Mouse (Mus musculus) liver, adult (tissue): ENCODE results near the gene Bpi.

Source experiments
- GATA4 ChIP-seq: IDR thresholded peaks from 2 replicates; pipeline ENCODE4 v1.6.1; 2014; ENCODE audit warnings: mild to moderate bottlenecking, low read length; ENCODE audit not compliant: insufficient replicate concordance

Bpi gene

DNA sequence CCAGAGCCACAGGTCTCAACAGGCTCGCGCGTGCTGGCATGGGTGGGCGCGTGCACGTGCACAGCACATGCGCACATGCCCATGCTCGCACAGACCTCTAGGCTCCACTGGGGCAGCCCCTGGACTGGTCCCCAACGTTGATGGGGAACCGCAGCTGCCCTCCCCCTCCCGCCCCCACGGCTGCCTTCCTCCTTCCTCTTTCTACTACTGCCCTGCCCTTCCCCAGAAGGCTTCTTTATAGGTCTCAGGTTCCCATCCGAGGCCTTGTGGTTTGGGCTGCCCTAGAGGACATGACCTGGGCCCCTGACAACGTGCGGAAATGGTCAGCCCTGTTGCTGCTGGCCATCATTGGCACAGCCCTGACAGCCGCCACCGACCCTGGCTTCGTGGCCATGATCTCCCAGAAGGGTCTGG lies at the start of gene Bpi:
Gene Bpi, plus strand, starts transcription at position 90 of the 414 bp plus-strand sequence.
- TF ChIP-seq GATA4, result no peak

DNA sequence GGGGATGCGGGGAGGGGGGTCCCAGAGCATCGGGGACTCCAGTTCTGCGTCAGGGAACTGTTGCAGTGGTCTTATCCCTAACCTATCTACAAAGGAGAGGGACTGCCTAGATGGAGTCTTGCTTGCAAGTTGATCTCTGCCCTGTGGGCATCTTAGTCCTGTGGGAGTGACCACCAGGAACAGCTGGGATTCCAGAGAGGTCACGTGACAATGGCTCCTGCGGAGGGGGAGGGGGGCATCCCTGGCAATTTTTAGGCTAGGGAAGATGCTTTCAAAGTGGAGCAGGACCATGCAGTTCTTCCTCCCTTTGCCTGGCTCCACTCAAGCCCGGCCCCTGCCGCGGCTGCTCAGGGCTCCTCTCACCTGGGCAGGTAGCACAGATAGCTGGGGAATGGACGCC lies 48.1 kb upstream of the Bpi start:
- TF ChIP-seq GATA4, result no peak

DNA sequence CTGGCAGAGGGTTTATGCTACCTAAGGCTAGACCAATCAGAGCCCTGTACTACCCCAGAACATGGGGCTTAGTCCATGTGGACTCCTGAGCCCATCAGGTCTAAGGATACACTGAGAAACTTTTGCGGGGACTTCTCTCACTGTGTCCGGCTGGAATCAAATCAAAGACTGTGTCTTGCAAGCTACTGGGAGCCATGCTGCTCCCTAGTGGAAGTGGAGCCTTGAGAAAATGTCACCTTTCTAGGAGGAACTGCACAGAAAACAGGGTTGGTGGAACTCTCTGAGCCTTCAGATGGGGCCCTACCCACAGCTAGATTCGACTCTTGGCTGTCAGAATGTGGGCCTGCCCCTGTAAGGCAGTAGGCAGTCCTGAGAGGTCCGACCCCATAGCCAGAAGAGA lies 47.4 kb upstream of the Bpi start:
- TF ChIP-seq GATA4, result no peak

DNA sequence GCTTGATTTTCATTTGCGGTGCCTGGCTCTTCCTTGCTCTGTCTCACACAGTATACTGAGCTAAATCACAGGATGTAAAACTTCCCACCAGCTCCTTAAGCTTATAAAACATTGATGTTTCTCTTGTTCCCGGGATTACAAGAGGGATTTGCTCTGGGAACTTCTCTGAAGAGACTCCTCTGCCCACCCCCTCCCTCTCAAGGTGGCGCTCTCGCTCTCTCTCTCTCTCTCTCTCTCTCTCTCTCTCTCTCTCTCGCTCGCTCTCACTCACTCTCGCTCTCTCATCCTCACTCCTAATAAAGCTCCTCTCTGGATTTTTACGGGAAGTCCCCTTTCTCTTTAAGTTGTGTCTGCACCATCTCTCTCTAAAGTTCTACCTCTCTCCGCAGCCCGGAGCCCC lies 46.9 kb upstream of the Bpi start:
- TF ChIP-seq GATA4, result no peak

DNA sequence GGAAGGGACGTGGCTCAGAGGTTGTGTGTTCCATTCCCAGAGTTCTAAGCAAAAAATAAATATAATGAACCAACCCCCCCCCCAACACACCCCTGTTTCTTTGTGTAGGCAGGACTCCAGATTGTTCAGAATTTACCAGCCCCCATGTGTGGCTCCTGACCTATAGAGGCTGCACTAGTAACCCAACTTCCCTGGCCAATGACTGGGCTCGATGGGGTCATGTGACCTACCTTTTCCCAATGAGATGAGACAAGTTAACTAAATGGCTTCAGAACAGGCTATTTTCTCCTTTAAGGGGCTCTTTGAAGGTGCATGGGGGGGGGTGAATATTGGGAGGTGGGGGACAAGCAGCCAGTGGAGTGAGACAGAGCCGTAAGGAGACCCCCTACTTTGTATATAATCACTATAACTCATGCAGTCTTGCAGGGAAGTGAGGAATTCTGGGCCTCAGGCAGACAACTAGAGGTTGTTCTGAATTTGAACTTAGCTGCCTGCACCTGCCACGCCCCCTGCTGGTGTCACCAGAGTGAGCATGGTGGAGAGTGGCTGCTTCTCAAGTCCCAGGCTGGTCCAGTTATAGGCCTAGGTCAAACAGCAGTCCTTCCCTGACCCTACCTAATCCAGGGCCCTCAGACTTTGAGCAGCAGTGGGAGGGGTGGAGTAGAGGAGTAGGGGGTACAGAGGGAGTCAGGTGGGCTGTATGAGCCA lies 46.0 kb upstream of the Bpi start:
- no peak for TF ChIP-seq GATA4

DNA sequence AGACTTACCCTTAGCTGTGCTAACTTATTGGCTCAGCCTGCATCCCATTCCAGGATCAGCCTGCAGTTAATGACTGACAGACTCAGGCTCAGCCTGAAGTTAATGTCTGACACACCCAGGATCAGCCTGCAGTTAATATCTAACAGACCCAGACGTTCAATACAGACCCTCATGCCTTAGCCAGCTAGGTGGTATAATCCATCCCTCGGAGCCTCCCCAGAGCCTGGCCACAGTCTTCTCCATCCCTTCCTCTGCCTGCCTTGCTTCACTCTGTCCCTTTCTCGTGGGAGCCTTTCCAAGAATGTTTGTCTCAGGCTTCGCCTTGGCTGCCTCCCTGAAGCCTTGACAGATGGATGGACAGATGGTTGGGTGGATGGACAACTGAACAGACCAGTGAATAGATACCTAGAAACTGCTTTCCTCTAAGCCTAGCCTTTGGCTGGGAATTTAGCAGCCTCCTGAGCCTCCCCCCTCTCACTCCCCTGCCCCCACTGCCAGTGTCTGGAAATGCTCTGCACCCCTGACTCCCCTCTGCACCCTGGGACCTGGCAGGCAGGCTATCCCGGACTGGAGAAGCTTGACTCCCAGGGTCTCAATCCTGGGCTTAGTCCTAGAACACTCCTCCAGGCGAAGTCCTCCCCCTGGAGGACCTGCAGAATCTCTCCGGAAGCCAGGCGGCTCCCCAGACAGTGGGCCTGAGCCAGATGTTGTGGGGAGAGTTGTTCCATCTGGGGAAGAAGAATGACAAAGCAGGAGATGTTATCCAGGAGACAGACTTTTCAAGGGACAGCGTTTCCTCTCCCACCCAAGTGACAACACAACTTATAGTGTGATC lies 42.4 kb upstream of the Bpi start:
- TF ChIP-seq GATA4, result no peak

DNA sequence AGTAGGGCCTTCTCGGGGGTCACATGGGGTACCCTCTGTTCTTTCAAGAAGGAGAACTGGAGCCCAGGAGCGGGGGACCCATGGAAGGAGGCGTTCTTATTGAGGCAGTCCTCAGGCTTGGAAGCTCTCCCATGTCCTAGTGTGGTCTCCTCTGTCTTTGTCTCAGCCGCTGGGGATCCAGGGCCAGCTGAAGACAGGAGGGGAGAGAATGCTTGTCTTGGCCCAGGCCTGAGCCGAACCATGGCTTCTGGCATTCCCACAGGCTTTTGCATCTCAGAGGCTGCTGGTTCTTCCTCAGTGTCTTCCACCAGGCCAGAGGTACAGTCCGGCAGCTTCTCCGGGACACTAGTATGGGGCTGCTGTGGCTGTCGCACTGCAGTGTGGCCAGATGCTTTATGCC lies 41.4 kb upstream of the Bpi start:
- TF ChIP-seq GATA4, result no peak

DNA sequence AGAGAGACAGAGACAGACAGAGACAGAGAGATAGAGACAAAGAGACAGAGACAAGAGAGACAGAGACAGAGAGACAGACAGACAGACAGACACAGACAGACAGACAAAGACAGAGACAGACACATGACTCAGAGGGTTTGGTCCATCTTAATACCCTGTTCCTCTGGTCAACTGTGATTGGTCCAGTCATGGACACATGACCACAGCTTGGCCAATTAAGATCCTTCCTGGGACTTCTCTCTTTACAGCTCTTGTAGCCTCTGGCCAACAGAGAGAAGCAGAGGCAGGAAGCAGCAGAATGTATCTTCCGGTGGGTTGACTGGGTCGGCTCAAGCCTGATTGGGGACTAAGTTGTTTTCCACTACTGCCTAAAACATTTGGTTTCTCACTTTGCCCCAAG lies 38.3 kb upstream of the Bpi start:
- TF ChIP-seq GATA4, result no peak

DNA sequence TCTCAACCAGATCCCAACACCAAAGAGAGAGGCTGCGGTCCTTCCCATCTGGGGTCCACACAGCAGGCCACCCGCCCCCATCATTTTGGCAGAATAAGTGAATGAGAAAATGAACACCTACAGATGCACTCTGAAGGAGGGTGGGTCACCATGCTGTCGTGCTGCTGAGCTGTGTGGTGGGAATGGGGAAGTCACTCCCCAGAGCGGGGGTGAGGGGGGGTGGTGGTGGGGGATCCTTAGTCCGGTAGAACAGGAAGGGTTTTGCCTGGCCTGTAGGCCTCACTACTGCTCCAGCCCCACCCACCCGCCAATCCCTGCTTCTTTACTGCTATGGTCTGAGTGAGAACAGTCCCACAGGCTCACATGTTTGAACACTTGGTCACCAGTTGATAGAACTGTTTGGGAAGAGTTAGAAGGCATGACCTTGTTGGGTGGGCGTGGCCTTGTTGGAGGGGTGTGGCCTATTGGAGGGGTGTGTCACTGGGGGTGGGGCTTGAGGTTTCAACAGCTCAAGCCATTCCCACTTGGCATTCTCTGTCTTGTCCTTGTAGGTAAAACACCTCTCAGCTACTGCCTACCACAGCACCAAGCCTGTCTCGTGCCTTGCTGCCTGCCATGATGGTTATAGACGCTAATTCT lies 36.3 kb upstream of the Bpi start:
- TF ChIP-seq GATA4, result no peak

DNA sequence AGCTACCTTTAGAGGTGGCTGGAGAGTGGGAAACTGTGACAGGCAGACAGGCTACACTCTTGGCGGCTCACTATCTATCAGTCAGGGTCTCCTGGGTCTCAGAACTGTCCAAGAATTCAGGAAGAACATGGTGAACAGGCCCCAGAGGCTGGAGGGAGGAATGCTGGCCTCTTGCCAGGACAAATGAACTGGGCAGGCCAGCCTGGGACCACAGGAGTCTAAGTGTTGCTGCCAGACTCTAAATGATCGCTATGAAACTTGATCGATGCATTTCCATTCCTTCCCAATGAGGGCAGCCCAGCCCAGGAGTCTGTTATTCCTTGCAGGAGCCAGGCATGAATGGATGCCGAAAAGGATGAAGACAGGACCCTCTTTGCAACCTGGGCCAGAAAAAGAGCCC lies 35.2 kb upstream of the Bpi start:
- TF ChIP-seq GATA4, result no peak

DNA sequence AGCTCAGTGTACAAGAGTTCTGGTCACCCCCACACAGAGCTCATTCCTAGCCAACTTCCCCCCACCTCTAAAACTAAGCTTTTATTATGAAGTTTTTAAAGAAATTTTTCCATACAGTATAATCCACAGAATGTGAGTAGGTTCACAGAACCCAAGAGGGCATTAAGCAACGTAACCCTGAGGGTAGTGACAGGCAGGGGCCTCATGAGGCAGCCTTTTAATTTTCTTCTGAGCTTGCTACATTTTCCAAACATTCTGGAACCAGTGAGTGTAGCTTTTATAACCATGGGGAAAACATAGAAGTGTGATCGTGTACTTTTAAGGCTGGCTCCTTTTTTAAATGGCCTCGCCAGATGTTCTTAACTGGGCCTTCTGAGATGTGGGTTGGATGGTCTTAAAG lies 34.4 kb upstream of the Bpi start:
- no peak for TF ChIP-seq GATA4

DNA sequence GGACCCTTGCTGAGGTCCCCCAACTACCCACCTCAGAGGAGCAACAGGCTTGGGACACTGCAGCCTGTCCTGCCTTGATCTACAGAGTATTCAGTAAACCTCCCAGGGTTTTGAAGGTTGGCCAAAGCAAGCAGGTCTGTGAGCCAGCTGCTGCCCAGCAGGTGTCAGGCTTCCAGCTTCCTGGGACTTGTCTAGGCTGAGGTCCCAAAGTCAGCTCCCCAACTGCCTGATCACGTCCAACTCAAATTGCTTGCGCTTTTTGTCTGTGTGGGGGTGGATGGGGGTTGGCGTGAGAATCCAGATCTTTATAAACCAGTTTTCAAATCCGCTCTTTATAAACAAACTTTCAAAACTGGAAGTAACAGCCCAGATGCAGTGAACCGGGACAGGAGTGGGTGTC lies 32.6 kb upstream of the Bpi start:
- no peak for TF ChIP-seq GATA4

DNA sequence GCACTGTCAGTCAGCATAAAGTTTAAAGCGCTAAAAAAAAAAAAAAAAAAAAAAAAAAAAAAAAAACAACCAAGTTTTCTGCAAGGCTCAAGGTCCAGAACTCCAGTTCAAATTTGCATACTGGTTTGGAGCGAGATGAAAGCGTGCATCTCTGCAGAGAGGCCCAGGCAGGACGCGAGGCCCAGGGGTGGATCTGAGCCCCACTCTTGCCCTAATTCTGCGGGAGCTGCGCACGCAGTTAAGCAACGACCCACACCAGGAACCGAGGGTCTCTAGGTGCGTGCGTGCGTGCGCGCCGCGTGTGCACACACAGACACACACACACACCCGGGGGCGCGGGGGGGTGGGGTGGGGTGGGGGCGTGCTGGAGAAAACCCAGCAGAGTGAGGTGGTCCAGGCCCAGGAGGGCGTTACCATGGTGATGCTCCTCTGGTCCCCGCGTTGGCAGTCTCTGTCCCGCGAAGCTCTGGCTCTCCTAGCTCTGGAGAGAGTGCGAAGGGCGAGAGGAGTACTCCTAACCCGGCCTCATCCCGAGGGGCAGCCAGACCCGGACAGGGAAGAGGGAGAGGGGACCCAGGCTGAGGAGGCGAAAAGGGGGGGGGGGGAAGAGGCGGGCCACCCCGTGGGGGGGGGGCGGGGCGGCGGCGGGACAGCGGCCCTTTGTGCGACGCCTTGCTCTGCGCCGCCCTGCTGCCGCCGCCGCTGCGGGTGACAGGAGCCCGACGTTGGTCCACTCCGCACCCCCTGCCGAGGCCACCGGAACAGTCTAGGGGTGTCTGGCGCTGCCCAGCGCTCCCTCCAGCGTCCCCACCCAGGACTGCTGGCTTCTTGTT lies 29.0 kb upstream of the Bpi start, which contains the start of gene D630003M21Rik:
Gene D630003M21Rik, minus strand, starts transcription at position 553 of the 833 bp plus-strand sequence.
- no peak for TF ChIP-seq GATA4

DNA sequence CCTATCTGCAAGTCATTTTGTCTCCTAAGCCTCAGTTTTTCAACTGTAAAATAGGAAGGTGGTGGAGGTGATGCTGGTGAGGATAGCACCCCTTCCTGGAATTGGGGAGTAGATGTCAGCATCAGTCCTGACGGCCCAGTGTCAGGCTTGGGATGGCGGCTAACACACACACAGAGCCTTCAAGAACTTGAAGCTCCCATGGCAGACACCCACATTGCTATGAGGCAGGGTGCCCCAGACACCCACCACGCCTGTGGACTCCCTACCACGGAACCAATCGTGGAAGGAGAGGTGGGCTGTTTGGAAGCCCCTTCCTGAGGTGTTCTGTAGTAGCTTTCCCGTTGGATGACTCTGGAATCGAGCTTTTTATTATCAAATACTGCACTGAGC lies 28.4 kb upstream of the Bpi start:
- no peak for TF ChIP-seq GATA4

DNA sequence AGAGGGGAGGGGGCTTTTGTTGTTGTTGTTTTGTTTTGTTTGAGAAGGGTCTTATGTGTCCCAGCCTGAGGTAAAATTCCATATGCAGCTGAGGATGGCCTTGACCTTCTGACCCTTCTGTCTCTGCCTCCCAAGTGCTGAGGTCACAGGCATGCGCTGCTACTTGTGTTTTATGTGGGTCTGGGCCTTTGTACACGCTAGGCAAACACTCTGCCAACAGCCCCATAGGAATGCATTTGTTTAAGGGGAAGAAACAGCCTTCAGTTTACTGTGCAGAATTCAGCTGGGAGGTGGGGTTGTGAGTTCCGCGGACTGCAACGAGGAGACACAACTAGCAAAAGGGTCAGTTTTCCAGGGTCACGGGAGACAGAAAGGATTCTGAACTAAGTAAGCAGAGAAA lies 27.3 kb upstream of the Bpi start:
- TF ChIP-seq GATA4, result no peak
